Comparison of ENCODE assay signal across 16 mouse cellular contexts in the genomic region with DNA sequence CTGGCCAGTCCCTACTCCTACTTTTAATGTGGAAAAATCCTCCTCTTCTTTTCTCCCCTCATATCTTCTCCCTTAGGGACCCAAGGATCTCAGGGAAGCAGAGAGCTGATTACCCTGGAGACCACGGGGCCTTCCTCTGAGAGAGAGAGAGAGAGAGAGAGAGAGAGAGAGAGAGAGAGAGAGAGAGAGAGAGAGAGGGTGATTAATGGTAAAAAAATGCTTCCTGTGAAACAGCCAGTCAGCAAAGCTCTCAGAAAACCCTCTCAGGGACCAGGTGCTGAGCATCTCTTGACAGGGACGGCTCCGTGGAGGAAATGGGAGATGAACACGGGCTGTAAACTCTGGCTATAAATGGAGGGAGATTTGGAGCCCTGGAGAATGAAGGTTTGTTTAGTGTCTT. TPM values are rescaled to one million over a fixed set of nuclear protein-coding genes. Genes with fewer than 3 reads are reported as not detected.
DNase-seq lines count a peak whose midpoint lies in the region; ATAC-seq and TF ChIP-seq lines count a peak whose summit lies in the region.
"Had no signal": no experiment of that assay in that cellular context is flagged by ENCODE, and none has a peak within 500 bp of the region (broad histone marks: within the 10 kb centered on the region; RNA-seq: fewer than 3 reads in every experiment).

No protein-coding gene starts in this region.

- no peak overlapping the region for H3K27ac ChIP-seq in kidney, embryonic 14.5 days (ENCODE audit: low read depth, low read length)
- no peak overlapping the region for H3K27ac ChIP-seq in kidney, adult 2 months (ENCODE audit: insufficient read depth, low read depth, low read length)
- H3K27ac ChIP-seq: left cerebral cortex, adult 2 months; liver, embryonic 14.5 days had no signal

- H3K36me3 ChIP-seq in kidney, embryonic 14.5 days (ENCODE audit: control insufficient read depth, insufficient read depth, low read length), result no peaks in the 10 kb centered on the region
- no peaks in the 10 kb centered on the region for H3K36me3 ChIP-seq in kidney, adult 2 months (ENCODE audit: control insufficient read depth, insufficient read depth, low read length)
- H3K36me3 ChIP-seq: G1E had no signal

- H3K4me2 ChIP-seq in kidney, embryonic 14.5 days (replicated peaks; ENCODE audit: low read depth, low read length), result no peak overlapping the region

- no peaks in the 10 kb centered on the region for H3K9me3 ChIP-seq in kidney, embryonic 14.5 days (ENCODE audit: control insufficient read depth, low read length)
- H3K9me3 ChIP-seq: G1E had no signal

- H3K9ac ChIP-seq in kidney, embryonic 14.5 days (ENCODE audit: low read depth, low read length), result no peak overlapping the region
- H3K9ac ChIP-seq: liver, embryonic 14.5 days had no signal

- WGBS in kidney, embryonic 14.5 days, result 7% methylated on average over 4 of the region's 4 CpGs
- 31% methylated on average over 4 of the region's 4 CpGs for WGBS in kidney, adult 2 months

- DNase-seq in embryo, embryonic 10.5 days (ENCODE audit: low spot score), result peak; percentile 15
- no peak for DNase-seq in embryo, embryonic 11 days
- DNase-seq in kidney, adult 2 months, result no peak
- DNase-seq in 3134 (ENCODE audit: extremely low read depth, insufficient read length, low spot score) (peak; percentile 55), liver (no peak)
- DNase-seq in gastrocnemius, postnatal 4 days (ENCODE audit: low spot score in 2 of 2), result no peak
- DNase-seq: adrenal gland, postnatal 10 days; B cell, adult 2 months; cerebellum, adult 9-10 months; lung, postnatal 14 days; right cerebral cortex, adult 18-20 months had no signal

- ATAC-seq in kidney, embryonic 14.5 days (ENCODE audit: low FRiP score, low TSS enrichment), result peak; percentile 73; the same call in 1 of the 2 replicates
- peak; percentile 62 for ATAC-seq in inflammation-experienced regulatory T-cells, adult 6 months

- 0 out of 2 replicates have a peak, but pooled peaks cover 2% of the 10 kb centered on the region for H3K4me1 ChIP-seq in kidney, embryonic 14.5 days (ENCODE audit: control insufficient read depth, insufficient read depth, low read length)
- peaks cover 10% of the 10 kb centered on the region; the same call in 1 of the 2 replicates for H3K4me1 ChIP-seq in kidney, adult 2 months (ENCODE audit: control insufficient read depth, insufficient read depth, low read length)

- H3K27me3 ChIP-seq in kidney, embryonic 14.5 days (ENCODE audit: control insufficient read depth, insufficient read depth, low read length), result no peaks in the 10 kb centered on the region
- H3K27me3 ChIP-seq in kidney, adult 2 months (replicated peaks; ENCODE audit: control insufficient read depth, insufficient read depth, low read length), result no peaks in the 10 kb centered on the region

- H3K4me3 ChIP-seq in kidney, embryonic 14.5 days (ENCODE audit: low read length), result no peak overlapping the region
- no peak overlapping the region for H3K4me3 ChIP-seq in kidney, adult 2 months (ENCODE audit: insufficient read depth, low read depth, low read length)
- H3K4me3 ChIP-seq: left cerebral cortex, adult 2 months had no signal

- TF ChIP-seq CTCF in kidney, adult 2 months (conservative IDR thresholded peaks at IDR 0.05; ENCODE audit: insufficient read depth, insufficient read length, low read depth, low read length), result no peak

- no peak for TF ChIP-seq POLR2A in kidney, adult 2 months (IDR thresholded peaks at IDR 0.05; ENCODE audit: low read depth, low read length)

RNA-seq across cellular contexts. Expression of gene Btg1, which starts 18.7 kb away (rescaled TPM):
- 47.3 and 55.9 TPM in 2 replicates for polyA plus RNA-seq in kidney, embryonic 14.5 days (2014; fragmentation: Nextera tagmentation; extraction: Ambion mirVana)
- 16.3 and 35.5 TPM in 2 replicates for polyA plus RNA-seq in kidney, adult 2 months (2012; rRNA removed)
- polyA plus RNA-seq in inflammation-experienced regulatory T-cells, adult 6 months (2017; shearing (Covaris generic)), result 100 to 1,000 TPM; 133 to 334 (median 288) TPM
- total RNA-seq in gastrocnemius, postnatal 4 days (2021), result 10 to 100 TPM; 65.8 to 67.8 TPM

Comparison
In these comparisons a context has a peak if more than half of its experiments do, and no peak if none do; other contexts are left out.
1. DNase-seq: peak in embryo, embryonic 10.5 days (single experiment) and 3134 (single experiment); none in embryo, embryonic 11 days (single experiment), kidney, adult 2 months (single experiment), liver (single experiment) and gastrocnemius, postnatal 4 days (0 of 2).